In the genomic region with DNA sequence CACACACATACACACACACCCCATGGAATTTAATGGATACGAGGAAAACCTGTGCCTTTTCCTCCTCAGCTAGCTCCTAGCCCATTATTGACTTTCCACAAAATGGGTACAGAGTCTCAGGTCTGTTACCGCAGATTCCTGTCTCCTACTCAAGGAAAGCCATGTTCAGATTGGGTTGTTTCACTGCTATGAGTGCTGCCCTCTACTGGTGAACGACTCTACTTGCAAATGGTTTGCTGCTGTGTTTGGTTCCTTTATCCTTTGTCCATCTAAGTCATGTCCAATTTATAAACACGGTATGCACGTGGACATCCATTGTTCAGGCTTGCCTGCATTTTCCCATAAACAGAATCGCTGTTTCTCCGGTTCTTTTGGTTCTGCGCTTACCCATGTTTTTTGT, we compare ENCODE assay signal across 8 mouse cellular contexts.
A peak's percentile ranks its signal among the peaks of the same experiment; 100 is the strongest.
DNase-seq lines count a peak whose midpoint lies in the region; TF ChIP-seq lines count a peak whose summit lies in the region.

No protein-coding gene starts in this region.

- H3K9ac ChIP-seq in MEL (ENCODE audit: control insufficient read depth, low read depth, low read length, poor library complexity, severe bottlenecking), result no peak overlapping the region

- peak; percentile 17 to 18 for DNase-seq in cerebellum, adult 2 months
- DNase-seq in cerebellum, adult 11-12 months, result no peak
- peak; percentile 5 to 21 for DNase-seq in layer of hippocampus, postnatal 10 days (ENCODE audit: low spot score in 2 of 2)
- DNase-seq in layer of hippocampus, adult 11-12 months (ENCODE audit: low spot score), result no peak
- DNase-seq in MEL (ENCODE audit: low read depth, low spot score), result peak; percentile 81
- peak; percentile 21 for DNase-seq in embryo, embryonic 9.5 days (ENCODE audit: extremely low spot score)
- peak; percentile 64 for DNase-seq in naive thymus-derived CD4-positive, alpha-beta T cell, adult 2 months (ENCODE audit: low read depth)
- DNase-seq in urinary bladder, adult 18-20 months (ENCODE audit: low spot score in 2 of 2), result no peak

- 32% methylated on average over 8 of the region's 8 CpGs for WGBS in cerebellum, adult 2 months

- H3K4me3 ChIP-seq in cerebellum, adult 2 months (replicated peaks; ENCODE audit: insufficient read depth, low read depth, low read length), result no peak overlapping the region
- no peak overlapping the region for H3K4me3 ChIP-seq in MEL (ENCODE audit: control insufficient read depth in 1 of 2, insufficient read depth in 1 of 2, low read depth in 2 of 2, low read length in 2 of 2)

- TF ChIP-seq POLR2A in cerebellum, adult 2 months (IDR thresholded peaks at IDR 0.05; ENCODE audit: borderline replicate concordance, insufficient read depth, low read length), result no peak
- TF ChIP-seq POLR2A in MEL (IDR thresholded peaks at IDR 0.05; ENCODE audit: control insufficient read depth in 1 of 2, insufficient read depth in 1 of 2, low read depth in 1 of 2, low read length in 2 of 2, poor library complexity in 1 of 2), result no peak

- H3K4me1 ChIP-seq in cerebellum, adult 2 months (ENCODE audit: control insufficient read depth, insufficient read depth, low read length), result no peaks in the 10 kb centered on the region
- peaks cover 18 to 23% of the 10 kb centered on the region in 2 experiments for H3K4me1 ChIP-seq in MEL (ENCODE audit: control insufficient read depth in 1 of 2, insufficient read depth in 2 of 2, low read length in 2 of 2)

- no peak for TF ChIP-seq EP300 in MEL (IDR thresholded peaks at IDR 0.05; ENCODE audit: low read depth in 1 of 2, low read length in 2 of 2)

- H3K9me3 ChIP-seq in MEL (replicated peaks; ENCODE audit: insufficient read depth, low read length), result no peaks in the 10 kb centered on the region

- H3K79me2 ChIP-seq in MEL (ENCODE audit: control insufficient read depth, insufficient read depth, low read length, poor library complexity), result no peaks in the 10 kb centered on the region

- peak; percentile 43 for TF ChIP-seq RAD21 in MEL (IDR thresholded peaks at IDR 0.05; ENCODE audit: low read depth, low read length)

- H3K27me3 ChIP-seq in cerebellum, adult 2 months (ENCODE audit: control insufficient read depth, insufficient read depth, low read length), result no peaks in the 10 kb centered on the region
- H3K27me3 ChIP-seq in MEL (ENCODE audit: control insufficient read depth in 1 of 2, insufficient read depth in 2 of 2, low read length in 2 of 2), result no peaks in the 10 kb centered on the region

- no peak overlapping the region for H3K27ac ChIP-seq in cerebellum, adult 2 months (ENCODE audit: insufficient read depth, low read length)
- no peak overlapping the region for H3K27ac ChIP-seq in MEL (ENCODE audit: control insufficient read depth, low read depth, low read length)

- peaks cover 0 to 28% of the 10 kb centered on the region in 2 experiments; a peak in 2 of 4 replicates for H3K36me3 ChIP-seq in MEL (ENCODE audit: control insufficient read depth in 1 of 2, insufficient read depth in 2 of 2, low read length in 2 of 2)

- TF ChIP-seq CTCF in cerebellum, adult 2 months (IDR thresholded peaks at IDR 0.05; ENCODE audit: borderline replicate concordance, insufficient read depth, low read depth, low read length), result peak; percentile 42; the same call in 1 of the 2 replicates
- TF ChIP-seq CTCF in MEL (IDR thresholded peaks at IDR 0.05 in 2 of 3, conservative IDR thresholded peaks at IDR 0.05 in 1 of 3; ENCODE audit: control insufficient read depth in 1 of 3, insufficient read depth in 1 of 3, low read depth in 2 of 3, low read length in 3 of 3, poor library complexity in 1 of 3, severe bottlenecking in 1 of 3), result peak; percentile 71 to 97 (median 87)

TF ChIP-seq in MEL, 35 proteins besides CTCF, POLR2A, EP300 and RAD21:
- TF ChIP-seq MAX (IDR thresholded peaks at IDR 0.05; ENCODE audit: low read length), result 0 out of 2 replicates have a peak, but pooled peaks have one; percentile 13
- TF ChIP-seq ZKSCAN1 (IDR thresholded peaks at IDR 0.05; ENCODE audit: low read depth, low read length), result no peak
- no peak for TF ChIP-seq MYC (IDR thresholded peaks at IDR 0.05; ENCODE audit: low read depth, low read length)
- peak; percentile 11; the same call in 1 of the 2 replicates for TF ChIP-seq SIN3A (IDR thresholded peaks at IDR 0.05; ENCODE audit: low read length)
- no peak for TF ChIP-seq GABPA (IDR thresholded peaks at IDR 0.05; ENCODE audit: low read depth, low read length)
- no peak for TF ChIP-seq POLR2AphosphoS2 (IDR thresholded peaks at IDR 0.05; ENCODE audit: low read length)
- TF ChIP-seq ZNF384 (IDR thresholded peaks at IDR 0.05; ENCODE audit: low read depth, low read length), result peak; percentile 67
- TF ChIP-seq JUND (IDR thresholded peaks at IDR 0.05; ENCODE audit: low read depth, low read length), result no peak
- no peak for TF ChIP-seq ELF1 (IDR thresholded peaks at IDR 0.05; ENCODE audit: low read depth, low read length)
- no peak for TF ChIP-seq E2F4 (IDR thresholded peaks at IDR 0.05; ENCODE audit: borderline replicate concordance, low read depth, low read length)
- TF ChIP-seq GATA1 (IDR thresholded peaks at IDR 0.05; ENCODE audit: low read depth, low read length), result 0 out of 2 replicates have a peak, but pooled peaks have one; percentile 24
- no peak; the same call in 1 of the 2 replicates for TF ChIP-seq TBP (IDR thresholded peaks at IDR 0.05; ENCODE audit: low read depth, low read length)
- 0 out of 2 replicates have a peak, but pooled peaks have one; percentile 26 for TF ChIP-seq ZC3H11A (IDR thresholded peaks at IDR 0.05; ENCODE audit: low read depth, low read length)
- TF ChIP-seq POLR2AphosphoS5 (IDR thresholded peaks at IDR 0.05; ENCODE audit: borderline replicate concordance, low read depth, low read length), result no peak
- peak; percentile 63 for TF ChIP-seq SMC3 (IDR thresholded peaks at IDR 0.05; ENCODE audit: low read depth, low read length)
- no peak for TF ChIP-seq KAT2A (conservative IDR thresholded peaks at IDR 0.05; ENCODE audit: low read depth, low read length)

Comparison
In these comparisons a context has a peak if more than half of its experiments do, and no peak if none do; other contexts are left out.
1. DNase-seq: peak in cerebellum, adult 2 months (2 of 2), layer of hippocampus, postnatal 10 days (2 of 2), MEL (single experiment), embryo, embryonic 9.5 days (single experiment) and naive thymus-derived CD4-positive, alpha-beta T cell, adult 2 months (single experiment); none in cerebellum, adult 11-12 months (single experiment), layer of hippocampus, adult 11-12 months (single experiment) and urinary bladder, adult 18-20 months (0 of 2).